Mouse (Mus musculus) erythroblast, adult 5-6 weeks (primary cell): ENCODE data around the gene Chaf1a. TPM values are rescaled to one million over a fixed set of nuclear protein-coding genes. Genes with fewer than 3 reads are reported as not detected.
"Not testable (repeated sequence)": the region's sequence is repeated elsewhere in the genome, so short reads cannot be mapped to it uniquely, and the experiment has no call there.

ENCODE experiments used
- ATAC-seq: replicated peaks from 2 replicates; pipeline ENCODE4 v1.8.0; 2016; ENCODE audit warnings: moderate number of reproducible peaks, mild to moderate bottlenecking, moderate TSS enrichment, inconsistent platforms; ENCODE audit not compliant: poor library complexity, low FRiP score, severe bottlenecking
- total RNA-seq, 2 experiments: library from RNA; stranded (forward) in 1 of 2; stranded (reverse) in 1 of 2; fragments of 150-400 nt in 1 of 2; fragments of 200-764, 138-1000 nt in 1 of 2; gene quantifications; 2 replicates each; pipeline versions ENCODE4 v1.2.3 to v1.2.4; 2015 to 2017; ENCODE audit warnings: low replicate concordance in 2 of 2

The Chaf1a gene
- total RNA-seq, 2 experiments from 2014 or later, result 6.1 to 18.5 TPM

DNA sequence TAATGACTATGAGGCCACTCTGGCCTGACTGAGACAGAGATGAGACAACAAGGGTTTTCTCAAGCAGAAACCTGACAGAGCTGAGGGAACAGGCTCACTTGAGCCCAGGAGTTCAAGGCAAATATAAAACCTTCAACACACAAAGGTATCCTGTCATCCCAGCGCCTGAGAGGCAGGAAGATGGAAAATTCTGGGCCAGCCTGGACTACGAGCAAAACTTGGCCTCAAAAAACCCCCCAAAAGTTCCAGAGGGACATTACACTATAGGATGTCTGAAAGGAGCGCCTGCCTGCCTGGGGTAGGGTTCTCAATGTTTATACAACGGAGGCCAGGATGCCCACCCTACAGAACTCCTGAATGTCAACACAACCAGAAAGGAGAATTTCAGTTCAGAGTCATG lies 5.0 kb upstream of the Chaf1a start:
- no peak for ATAC-seq

DNA sequence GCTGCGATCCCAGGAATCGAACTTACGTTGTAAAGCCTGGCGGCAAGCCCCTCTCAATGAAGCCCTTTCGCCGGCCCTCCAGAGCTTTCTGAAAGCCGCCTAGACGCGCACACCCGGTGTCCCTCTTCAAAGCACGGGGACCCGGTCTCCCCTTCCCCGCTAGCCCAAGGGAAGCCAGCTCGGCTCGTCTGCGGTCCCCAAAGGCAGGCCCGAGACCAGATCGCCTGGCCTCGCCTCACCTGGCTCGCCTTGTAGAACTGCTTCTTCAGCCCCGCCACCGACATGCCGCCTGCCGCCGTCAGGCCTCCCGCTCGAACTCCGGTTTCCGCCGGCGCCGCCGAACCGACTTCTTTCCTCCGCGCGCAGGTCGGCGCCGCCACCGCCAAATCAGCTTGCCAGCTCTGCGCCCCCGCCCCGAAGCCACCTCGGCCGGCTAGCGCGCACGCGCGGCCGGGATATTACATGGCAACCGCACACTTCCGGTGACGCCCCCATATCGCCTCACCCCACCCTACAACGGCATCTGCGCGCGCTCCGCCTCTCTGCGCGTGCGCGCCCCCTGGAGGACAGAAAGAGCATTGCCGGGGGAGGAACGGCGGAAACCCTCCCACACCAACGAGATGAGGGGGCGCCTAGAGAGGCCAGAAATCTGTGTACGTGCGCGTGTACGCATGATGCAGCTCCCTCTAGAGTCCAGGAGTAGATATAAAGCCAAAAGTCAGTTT lies 3.9 kb upstream of the Chaf1a start, which contains the start of gene Sh3gl1:
Gene Sh3gl1 (minus strand): TSS at position 460 of the 725 bp plus-strand sequence.
- ATAC-seq, result peak; percentile 82

DNA sequence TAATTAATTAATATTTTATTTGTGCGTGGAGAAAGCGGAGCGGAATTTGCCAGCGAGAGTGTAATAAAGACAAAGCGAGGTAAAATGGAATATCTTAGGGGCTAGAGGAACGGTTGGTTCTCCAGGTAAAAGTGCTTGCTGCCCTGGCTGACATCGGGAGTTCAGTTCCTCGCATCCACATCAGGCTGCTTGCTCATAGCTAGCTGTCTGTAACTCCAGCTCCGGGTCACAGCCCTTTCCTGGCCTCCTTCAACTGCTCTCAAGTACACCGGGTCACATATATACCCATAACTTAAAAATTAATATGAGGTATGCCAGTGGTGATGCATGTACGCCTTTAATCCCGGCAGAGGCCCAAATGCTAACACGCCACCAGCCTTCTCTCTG lies 3.3 kb upstream of the Chaf1a start:
- ATAC-seq, result peak; percentile 3; the same call in 1 of the 2 replicates

DNA sequence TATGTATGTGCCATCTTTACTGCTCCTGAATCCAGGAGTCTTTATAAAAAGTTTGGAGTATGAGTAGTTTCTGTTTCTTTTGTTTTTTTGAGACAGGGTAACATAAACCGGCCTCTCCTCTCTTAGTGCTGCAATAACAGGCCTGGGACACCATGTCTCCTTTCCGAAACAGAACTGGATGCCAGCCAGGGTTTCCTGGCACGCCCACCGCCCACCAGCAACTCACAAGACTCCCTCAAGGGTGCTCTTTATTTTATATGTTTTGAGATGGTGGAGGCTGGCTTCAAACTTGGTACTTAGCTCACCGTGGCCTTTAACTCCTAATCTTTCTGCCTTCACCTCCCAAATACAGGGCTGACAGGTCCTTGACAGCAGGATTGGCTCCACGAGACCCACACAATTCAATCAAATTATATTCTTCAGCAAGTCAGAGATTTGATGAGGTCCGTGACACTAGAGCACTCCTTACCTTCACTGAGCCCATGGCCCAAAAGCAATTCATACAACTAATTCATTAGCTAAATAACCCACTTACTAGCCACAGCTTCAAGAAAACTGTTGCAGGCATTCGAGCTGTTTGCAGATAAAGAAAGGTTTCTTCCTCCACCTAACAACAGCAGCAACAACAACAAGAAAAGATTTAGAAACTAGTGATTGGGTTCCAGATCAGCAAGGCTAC lies 1.5 kb upstream of the Chaf1a start:
- ATAC-seq, result no peak

DNA sequence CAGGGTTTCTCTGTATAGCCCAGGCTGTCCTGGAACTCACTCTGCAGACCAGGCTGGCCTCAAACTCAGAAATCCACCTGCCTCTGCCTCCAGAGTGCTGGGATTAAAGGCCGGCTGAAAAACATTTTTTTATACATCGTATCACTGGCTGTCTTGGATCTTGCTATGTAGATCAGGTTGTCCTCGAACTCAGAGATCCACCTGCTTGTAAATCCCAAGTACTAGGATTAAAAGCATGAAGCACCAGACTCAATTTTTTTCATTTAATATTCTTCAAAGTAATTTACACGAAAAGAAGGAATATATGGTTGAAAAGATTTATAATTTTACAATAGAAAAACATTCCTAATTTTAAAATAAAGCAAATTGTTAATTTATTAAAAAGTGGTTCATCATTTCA lies 894 bp upstream of the Chaf1a start:
- ATAC-seq, result no peak

DNA sequence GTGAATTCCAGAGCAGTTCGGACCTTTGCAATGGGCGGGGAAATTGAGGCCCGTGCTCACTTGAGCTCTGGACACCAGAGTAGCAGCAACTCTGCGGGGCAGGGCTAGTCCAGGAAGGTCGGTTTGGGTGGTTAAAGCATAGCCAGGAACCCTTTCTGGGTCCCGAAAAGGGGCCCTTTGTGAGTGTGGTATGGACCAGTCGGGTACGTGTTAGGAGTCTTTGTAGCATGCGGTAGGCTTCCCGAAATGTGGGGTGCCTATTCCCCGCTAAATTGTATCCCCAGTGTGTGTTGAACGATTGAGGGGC lies 571 bp downstream of the Chaf1a start:
- ATAC-seq, result 0 out of 2 replicates have a peak, but pooled peaks have one; percentile 22

DNA sequence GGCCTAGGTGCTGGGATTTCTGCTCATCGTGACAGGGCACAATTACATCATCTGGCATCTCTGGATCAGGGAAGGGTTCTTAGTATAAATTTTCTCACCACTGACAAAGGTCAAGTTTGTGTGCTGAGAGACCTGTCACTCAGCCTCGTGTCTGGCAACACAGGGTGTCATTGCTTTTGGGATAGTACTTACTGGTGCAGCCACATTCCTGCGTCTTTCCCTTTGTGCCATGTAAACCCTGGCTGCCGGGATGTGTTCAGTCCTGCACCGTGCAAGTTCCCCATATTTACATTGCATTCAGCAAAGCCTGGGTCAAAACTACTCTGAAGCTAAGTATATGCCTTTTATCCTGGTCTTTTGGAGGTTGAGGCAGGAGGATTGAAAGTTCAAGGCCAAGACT lies 11.1 kb downstream of the Chaf1a start:
- ATAC-seq, result no peak

DNA sequence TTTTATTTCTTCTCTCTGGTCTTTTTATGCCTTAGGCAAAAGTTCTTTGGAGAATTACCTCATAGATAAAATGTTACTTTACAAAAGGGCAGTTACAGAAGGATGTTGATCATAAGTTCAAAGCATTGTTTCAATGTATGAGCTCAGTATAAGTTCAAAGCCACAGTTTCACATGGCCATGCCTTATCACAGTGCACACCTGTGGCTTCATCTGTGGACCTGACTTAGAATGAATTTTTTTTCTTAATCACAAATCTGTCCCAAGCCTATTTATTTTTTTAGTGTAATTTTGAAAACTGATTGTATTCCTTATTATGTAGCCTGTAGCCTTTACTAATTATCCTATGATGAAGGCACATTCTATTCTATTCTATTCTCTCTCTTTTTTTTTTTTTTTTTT lies 14.7 kb downstream of the Chaf1a start:
- no peak for ATAC-seq

DNA sequence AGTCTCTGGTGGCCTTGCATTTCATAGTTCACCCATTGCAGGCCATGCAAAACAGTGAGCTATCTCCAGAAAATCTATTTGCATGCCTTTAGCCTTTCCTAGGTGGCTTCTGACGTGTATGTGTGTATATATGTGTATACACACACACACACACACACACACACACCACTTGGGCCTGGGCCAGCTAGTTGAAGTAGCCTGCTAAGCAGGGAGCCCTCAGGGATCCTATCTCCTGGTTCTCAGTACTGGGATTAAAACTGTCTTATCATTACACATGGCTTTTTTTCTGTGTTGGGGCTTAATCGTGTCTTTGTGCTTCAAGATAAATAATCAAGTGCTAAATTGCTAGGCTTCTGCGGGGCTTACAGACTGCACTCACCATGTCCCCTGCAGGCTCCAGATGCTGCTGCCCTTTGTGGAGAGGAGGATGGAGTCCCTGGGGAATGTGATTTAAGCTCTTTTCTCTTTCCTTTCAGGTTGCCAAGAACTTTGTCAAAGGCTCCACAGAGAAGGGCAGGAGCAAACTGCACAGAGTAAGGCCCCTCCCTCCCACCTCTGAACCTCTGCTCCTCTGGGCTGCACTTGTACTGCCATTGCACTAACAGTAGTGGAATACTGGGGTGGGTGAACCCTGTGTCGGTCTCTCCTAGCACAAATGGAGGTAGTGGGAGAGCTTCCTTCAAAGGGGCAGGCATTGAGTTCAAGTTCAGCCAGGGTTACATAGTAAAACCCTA lies 15.9 kb downstream of the Chaf1a start:
- ATAC-seq, result no peak

DNA sequence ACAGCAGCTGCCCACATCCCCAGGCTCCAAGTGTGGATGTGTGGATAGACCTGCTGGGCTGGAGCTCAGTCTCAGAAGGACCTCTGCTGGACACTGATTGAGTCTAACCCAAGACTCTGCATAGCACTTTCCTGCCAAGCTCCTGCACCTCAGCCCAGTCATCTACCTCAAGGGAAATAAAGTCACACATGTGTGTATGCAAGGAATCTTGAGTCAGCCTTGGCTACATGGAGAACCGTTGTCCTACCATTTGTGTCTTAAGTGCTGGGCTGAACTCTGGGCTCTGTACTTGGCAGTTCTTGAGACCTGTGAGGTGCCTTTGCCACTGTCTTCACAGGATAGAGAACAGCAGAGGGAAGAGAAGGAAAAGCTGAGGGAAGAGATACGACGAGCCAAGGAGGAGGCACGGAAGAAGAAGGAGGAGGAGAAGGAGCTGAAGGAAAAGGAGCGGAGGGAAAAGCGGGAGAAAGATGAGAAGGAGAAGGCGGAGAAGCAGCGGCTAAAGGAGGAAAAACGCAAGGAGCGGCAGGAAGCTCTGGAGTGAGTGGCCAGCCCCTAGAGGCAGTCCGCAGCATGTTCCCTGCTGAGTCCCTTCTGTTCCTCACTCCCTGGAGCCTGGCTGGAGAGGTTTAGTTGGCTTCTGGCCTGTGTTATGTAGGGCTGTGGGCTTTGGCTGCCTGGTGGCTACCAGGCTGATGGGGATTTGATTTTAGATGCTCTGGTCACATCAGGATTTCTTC lies 17.3 kb downstream of the Chaf1a start:
- ATAC-seq, result no peak

DNA sequence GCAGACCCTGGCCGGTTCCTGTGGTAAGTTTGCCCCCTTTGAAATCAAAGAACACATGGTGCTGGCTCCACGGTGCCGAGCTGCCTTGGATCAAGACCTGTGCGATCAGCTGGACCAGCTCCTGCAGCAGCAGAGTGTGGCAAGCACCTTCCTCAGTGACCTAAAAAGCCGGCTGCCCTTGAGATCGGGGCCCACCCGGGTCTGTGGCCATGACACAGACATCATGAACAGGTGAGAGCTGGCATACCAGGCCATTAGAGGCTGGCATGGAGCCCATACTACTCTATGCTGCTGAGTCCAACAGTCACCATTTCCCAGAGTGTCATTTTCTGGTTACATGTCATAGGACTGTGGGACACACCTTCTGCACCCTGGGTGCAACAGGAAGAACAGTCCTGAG lies 21.8 kb downstream of the Chaf1a start:
- ATAC-seq, result no peak

DNA sequence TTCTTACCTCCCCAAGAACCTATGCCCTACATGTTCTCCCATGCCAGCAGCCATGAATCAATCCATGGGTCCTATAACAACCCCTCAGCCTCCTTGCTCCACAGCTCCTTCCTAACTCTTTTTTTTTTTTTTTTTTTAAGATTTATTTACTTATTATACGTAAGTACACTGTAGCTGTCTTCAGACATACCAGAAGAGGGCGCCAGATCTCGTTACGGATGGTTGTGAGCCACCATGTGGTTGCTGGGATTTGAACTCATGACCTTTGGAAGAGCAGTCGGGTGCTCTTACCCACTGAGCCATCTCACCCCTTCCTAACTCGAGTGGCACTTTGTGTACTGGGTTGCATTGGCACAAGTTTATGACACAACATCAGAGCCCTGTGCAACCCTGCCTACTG lies 25.5 kb downstream of the Chaf1a start:
- ATAC-seq, result not testable (repeated sequence)

DNA sequence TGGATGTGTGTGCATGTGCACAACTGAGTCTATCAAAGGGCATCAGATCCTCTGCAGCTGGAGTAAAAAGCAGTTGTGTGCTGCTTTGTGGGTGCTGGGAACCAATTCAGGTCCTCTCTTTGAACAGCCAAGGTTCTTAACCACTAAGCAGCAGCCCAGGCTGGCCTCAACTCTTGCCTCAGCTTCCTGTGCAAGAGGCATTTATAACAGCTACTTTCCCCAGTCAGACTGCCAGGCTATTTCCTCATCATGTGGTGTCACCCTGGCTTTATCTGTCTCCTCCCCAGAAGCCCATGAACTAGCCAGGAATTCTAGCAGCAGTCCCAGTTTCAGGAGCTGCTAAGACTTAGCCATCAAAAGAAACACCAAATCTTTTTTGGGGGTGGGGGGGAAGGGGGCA lies 26.2 kb downstream of the Chaf1a start:
- no peak for ATAC-seq

DNA sequence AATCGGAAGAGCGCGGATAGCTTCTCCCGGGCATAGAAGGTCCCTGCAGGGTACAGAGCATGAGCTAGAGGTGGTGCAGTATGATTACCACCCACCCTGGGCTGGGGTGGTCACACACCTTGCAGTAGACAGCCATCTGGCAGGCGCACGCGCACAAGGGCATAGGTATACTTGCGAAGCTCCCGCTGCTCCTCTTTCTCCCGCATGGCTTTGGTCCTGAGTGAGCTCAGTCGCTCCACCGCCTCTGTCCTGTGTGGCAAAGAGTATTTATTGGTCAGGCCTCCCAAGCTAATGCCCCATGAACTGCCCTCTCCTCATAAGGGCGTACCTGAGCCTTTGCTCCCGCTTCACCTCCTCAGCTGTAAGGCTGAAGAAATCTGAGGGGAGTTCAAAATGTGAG lies 28.8 kb downstream of the Chaf1a start:
- no peak for ATAC-seq

DNA sequence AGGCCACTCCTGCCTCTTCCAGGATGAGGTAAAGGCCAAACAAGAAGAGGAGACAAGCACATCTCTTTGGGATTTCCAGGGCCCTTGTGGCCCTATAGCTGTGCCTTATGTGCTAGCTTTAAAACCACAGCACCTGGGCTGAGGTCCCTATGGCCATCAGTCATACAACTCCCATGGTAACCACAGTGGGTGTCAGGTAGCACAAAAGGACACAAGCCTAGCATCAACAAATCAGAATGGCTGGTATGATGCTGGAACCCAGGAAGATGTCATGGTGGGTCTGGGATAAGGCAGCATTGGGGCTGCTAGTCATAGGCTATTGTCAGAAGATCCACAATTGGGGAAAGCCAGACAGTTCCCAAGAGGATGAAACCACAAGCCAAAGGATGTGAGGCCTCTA lies 30.9 kb downstream of the Chaf1a start:
- no peak for ATAC-seq

DNA sequence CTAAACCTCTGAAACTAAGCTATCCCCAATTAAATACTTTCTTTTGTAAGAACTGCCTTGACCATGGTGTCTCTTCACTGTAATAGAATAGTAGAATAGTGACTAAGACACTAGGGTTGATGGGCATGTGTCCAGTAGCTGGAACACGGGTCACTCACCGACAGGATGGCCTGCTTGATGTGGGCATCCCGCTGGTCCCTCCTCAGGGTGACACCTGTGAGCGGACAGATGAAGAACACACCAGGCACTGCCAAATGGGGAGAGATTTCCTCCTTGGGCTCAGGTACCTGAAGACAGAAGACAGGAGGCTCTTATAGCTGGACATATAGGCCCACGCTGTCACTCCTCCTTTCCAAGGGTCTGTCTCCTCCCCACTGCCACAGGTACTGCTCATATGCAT lies 32.0 kb downstream of the Chaf1a start:
- no peak for ATAC-seq

DNA sequence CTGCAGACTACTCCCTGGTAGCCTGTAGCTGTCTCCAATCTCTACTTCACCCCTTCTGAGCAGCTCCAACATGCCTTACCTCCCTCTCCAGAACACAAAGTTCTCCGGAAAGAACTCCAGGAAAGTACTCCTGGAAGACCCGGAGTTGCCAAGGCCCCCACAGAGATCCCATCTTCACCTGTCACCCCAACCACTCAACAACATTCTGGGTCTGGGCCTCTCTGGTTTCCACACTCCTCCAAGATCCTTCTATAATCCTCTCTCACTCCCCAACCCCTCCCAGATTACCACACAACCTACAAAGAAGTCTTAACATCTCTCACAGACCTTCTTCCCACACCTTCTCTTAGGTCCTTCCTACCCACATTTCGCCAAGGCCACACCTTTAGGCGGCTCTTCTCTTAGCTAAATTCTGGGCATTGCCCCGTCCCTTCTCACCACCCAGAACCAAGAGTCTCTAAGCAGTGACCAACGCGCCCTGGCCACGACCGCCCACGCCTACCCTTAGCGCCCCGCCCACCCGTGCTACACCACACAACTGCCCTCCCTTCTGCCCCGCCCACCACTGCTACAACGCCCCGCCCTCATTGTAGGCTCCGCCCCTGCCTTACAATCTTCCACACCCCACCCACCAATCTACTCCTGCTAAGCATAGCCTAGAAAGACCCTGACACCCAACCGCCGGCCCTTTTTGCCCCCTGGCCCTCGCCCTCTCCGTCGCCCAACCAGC lies 34.0 kb downstream of the Chaf1a start:
- peak; percentile 36 for ATAC-seq

DNA sequence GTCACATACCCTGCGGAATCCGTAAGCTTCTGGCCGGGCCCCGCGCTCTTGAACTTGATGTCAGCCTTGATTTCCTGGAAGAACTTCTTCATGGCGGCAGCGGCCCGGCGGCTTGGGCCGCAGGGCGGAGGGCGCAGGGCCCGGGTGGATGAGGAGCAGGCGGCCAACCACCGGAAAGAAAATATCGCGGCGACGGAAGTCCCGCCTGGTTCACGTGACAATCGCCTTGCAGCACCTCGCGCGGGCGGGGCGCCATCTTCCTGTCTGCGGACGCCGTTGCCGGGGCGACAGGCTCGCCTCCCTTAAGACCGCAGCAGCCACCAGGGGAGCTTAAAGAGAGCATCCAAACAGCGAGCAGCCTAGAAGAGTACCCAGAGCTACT lies 34.6 kb downstream of the Chaf1a start, which contains the start of gene Ubxn6:
Gene Ubxn6 (minus strand): TSS at position 202 of the 382 bp plus-strand sequence.
- peak; percentile 57 for ATAC-seq

DNA sequence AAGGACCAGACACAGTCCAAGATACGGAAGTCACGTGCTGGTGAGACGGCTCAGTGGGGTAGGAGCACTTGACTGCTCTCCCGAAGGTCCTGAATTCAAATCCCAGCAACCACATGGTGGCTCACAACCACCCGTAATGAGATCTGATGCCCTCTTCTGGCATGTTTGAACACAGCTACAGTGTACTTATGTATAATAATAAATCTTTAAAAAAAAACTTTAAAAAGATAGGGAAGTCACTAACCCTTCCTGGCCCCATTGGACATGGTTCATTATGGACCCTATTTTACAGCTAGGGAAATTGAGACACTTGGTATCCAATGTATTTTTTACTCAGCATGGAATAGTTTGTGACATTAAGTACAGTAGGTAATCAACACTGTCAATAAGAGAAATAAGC lies 37.3 kb downstream of the Chaf1a start:
- no peak for ATAC-seq

DNA sequence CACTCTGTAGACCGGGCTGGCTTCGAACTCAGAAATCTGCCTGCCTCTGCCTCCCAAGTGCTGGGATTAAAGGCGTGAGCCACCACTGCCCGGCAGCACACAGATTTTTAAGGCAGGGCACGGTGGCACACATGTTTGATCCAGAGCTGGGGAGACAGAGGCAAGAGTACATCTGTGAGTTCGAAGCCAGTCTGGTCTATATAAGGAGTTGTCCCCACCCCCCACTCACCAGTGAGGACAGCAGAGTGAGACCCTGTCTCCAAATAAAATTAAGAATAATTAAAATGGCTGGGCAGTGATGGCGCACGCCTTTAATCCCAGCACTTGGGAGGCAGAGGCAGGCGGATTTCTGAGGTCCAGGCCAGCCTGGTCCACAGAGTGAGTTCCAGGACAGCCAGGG lies 38.1 kb downstream of the Chaf1a start:
- ATAC-seq, result not testable (repeated sequence)
